ENCODE assay signal across 14 mouse cellular contexts in genomic region chr1:30718578-30718977, GRCm38 (mm10).
DNase-seq lines count a peak whose midpoint lies in the region; ATAC-seq and TF ChIP-seq lines count a peak whose summit lies in the region.
"Had no signal": no experiment of that assay in that cellular context is flagged by ENCODE, and none has a peak within 500 bp of the region (broad histone marks: within the 10 kb centered on the region; RNA-seq: fewer than 3 reads in every experiment).

No protein-coding gene starts in this region.

- no peak for TF ChIP-seq POLR2A in heart, adult 2 months (IDR thresholded peaks at IDR 0.05; ENCODE audit: insufficient read depth, low read depth, low read length)

- no peaks in the 10 kb centered on the region for H3K36me3 ChIP-seq in intestine, embryonic 16.5 days (ENCODE audit: control insufficient read depth, insufficient read depth, low read length)
- H3K36me3 ChIP-seq in heart, adult 2 months (ENCODE audit: control insufficient read depth, insufficient read depth, low read length), result no peaks in the 10 kb centered on the region
- H3K36me3 ChIP-seq: heart, embryonic 13.5 days; neural tube, embryonic 12.5 days had no signal

- H3K4me3 ChIP-seq in layer of hippocampus, adult 2 months, result no peak overlapping the region
- no peak overlapping the region for H3K4me3 ChIP-seq in intestine, embryonic 16.5 days (ENCODE audit: low read length)
- H3K4me3 ChIP-seq in heart, adult 2 months, result no peak overlapping the region
- H3K4me3 ChIP-seq: heart, embryonic 13.5 days; neural tube, embryonic 12.5 days had no signal

- ATAC-seq in intestine, embryonic 16.5 days, result peak; percentile 53; the same call in 1 of the 2 replicates

- H3K4me1 ChIP-seq in intestine, embryonic 16.5 days (ENCODE audit: control insufficient read depth, insufficient read depth, low read length), result no peaks in the 10 kb centered on the region
- H3K4me1 ChIP-seq in heart, adult 2 months (ENCODE audit: control insufficient read depth, insufficient read depth, low read length), result no peaks in the 10 kb centered on the region
- H3K4me1 ChIP-seq: heart, embryonic 13.5 days; neural tube, embryonic 12.5 days had no signal

- no peaks in the 10 kb centered on the region for H3K9me3 ChIP-seq in intestine, embryonic 16.5 days (ENCODE audit: control insufficient read depth, low read length)
- H3K9me3 ChIP-seq: heart, embryonic 13.5 days; neural tube, embryonic 12.5 days had no signal

- WGBS in intestine, embryonic 16.5 days, result 24% methylated on average over 5 of the region's 5 CpGs
- 89% methylated on average over 5 of the region's 5 CpGs for WGBS in heart, adult 2 months

- no peak for DNase-seq in layer of hippocampus, adult 2 months (ENCODE audit: low spot score in 2 of 2)
- no peak for DNase-seq in layer of hippocampus, adult 9-10 months (ENCODE audit: low spot score)
- peak; percentile 85 for DNase-seq in lung, postnatal 25 days (ENCODE audit: low spot score)
- DNase-seq in gastrocnemius, adult 18-20 months (ENCODE audit: low spot score), result no peak
- DNase-seq in spleen, adult 12 weeks (ENCODE audit: low spot score), result no peak
- DNase-seq in heart, adult 2 months, result no peak
- DNase-seq: cerebellum, adult 11-12 months; gastrocnemius, postnatal 36 days; kidney, adult 18-20 months; kidney, postnatal 25 days; thymus, postnatal 36 days had no signal

- H3K79me2 ChIP-seq in heart, adult 2 months (replicated peaks; ENCODE audit: control insufficient read depth, insufficient read depth, low read length), result no peaks in the 10 kb centered on the region

- no peak overlapping the region for H3K4me2 ChIP-seq in intestine, embryonic 16.5 days (ENCODE audit: low read depth, low read length)
- H3K4me2 ChIP-seq: heart, embryonic 13.5 days; neural tube, embryonic 12.5 days had no signal

- H3K9ac ChIP-seq in intestine, embryonic 16.5 days (ENCODE audit: low read depth, low read length), result no peak overlapping the region
- no peak overlapping the region for H3K9ac ChIP-seq in heart, adult 2 months (ENCODE audit: low read depth, low read length)
- H3K9ac ChIP-seq: heart, embryonic 13.5 days; neural tube, embryonic 12.5 days had no signal

- no peaks in the 10 kb centered on the region for H3K27me3 ChIP-seq in intestine, embryonic 16.5 days (replicated peaks; ENCODE audit: control insufficient read depth, insufficient read depth, low read length)
- no peaks in the 10 kb centered on the region for H3K27me3 ChIP-seq in heart, adult 2 months (ENCODE audit: control insufficient read depth, insufficient read depth, low read length)
- H3K27me3 ChIP-seq: heart, embryonic 13.5 days; neural tube, embryonic 12.5 days had no signal

- TF ChIP-seq CTCF in layer of hippocampus, adult 2 months (conservative IDR thresholded peaks at IDR 0.05), result no peak
- no peak for TF ChIP-seq CTCF in heart, adult 2 months (IDR thresholded peaks at IDR 0.05)

- intact Hi-C loops in heart, adult 2 months (cut with DNase I), result no loop called here

- TF ChIP-seq EP300 in heart, adult 2 months (IDR thresholded peaks at IDR 0.05; ENCODE audit: insufficient read depth, low read depth, low read length), result no peak

- H3K27ac ChIP-seq in layer of hippocampus, adult 2 months, result peak overlapping the region; percentile 87
- no peak overlapping the region for H3K27ac ChIP-seq in intestine, embryonic 16.5 days (ENCODE audit: low read length)
- H3K27ac ChIP-seq in heart, adult 2 months, result no peak overlapping the region
- H3K27ac ChIP-seq: heart, embryonic 13.5 days; neural tube, embryonic 12.5 days had no signal
